ENCODE assay signal across 26 mouse cellular contexts in genomic region chr15:25720263-25720662, GRCm38 (mm10).
"Had no signal": no experiment of that assay in that cellular context is flagged by ENCODE, and none has a peak within 500 bp of the region (broad histone marks: within the 10 kb centered on the region; RNA-seq: fewer than 3 reads in every experiment).

No protein-coding gene starts in this region.

- H3K36me3 ChIP-seq: forebrain, embryonic 12.5 days; forebrain, embryonic 15.5 days had no signal

- ATAC-seq: forebrain, embryonic 14.5 days; forebrain, embryonic 15.5 days; forebrain, embryonic 16.5 days; forebrain, postnatal 0 days had no signal

- DNase-seq: cerebellum, adult 8-10 months; cerebellum, adult 9-10 months; cerebellum, adult 9-11 months; cerebellum, postnatal 10 days; cerebellum, postnatal 14 days; cerebellum, postnatal 25 days; cerebellum, postnatal 36 days; embryo, embryonic 11 days; forebrain, postnatal 0 days; gastrocnemius, adult 2 months; gastrocnemius, postnatal 10 days; gastrocnemius, postnatal 14 days; gastrocnemius, postnatal 25 days; gastrocnemius, postnatal 36 days; heart, adult 18-20 months; heart, adult 2 months had no signal

- H3K4me3 ChIP-seq: embryonic facial prominence, embryonic 10.5 days; embryonic facial prominence, embryonic 12.5 days; embryonic facial prominence, embryonic 13.5 days; embryonic facial prominence, embryonic 15.5 days; erythroblast, embryonic 14.5 days; forebrain, embryonic 10.5 days; forebrain, embryonic 12.5 days; forebrain, embryonic 15.5 days; gastrocnemius, adult 2 months; heart, adult 2 months had no signal

- H3K9ac ChIP-seq: embryonic facial prominence, embryonic 12.5 days; embryonic facial prominence, embryonic 13.5 days; embryonic facial prominence, embryonic 15.5 days; forebrain, embryonic 12.5 days; forebrain, embryonic 15.5 days; forebrain, postnatal 0 days had no signal

- H3K27ac ChIP-seq: embryonic facial prominence, embryonic 10.5 days; embryonic facial prominence, embryonic 12.5 days; embryonic facial prominence, embryonic 13.5 days; embryonic facial prominence, embryonic 15.5 days; forebrain, embryonic 10.5 days; forebrain, embryonic 12.5 days; forebrain, embryonic 15.5 days; gastrocnemius, adult 2 months; heart, adult 2 months had no signal

- H3K4me2 ChIP-seq: embryonic facial prominence, embryonic 12.5 days; embryonic facial prominence, embryonic 13.5 days; embryonic facial prominence, embryonic 15.5 days; forebrain, embryonic 12.5 days; forebrain, embryonic 15.5 days had no signal

- H3K27me3 ChIP-seq: embryonic facial prominence, embryonic 12.5 days; embryonic facial prominence, embryonic 13.5 days; embryonic facial prominence, embryonic 15.5 days; forebrain, embryonic 12.5 days; forebrain, embryonic 15.5 days had no signal

- H3K9me3 ChIP-seq: embryonic facial prominence, embryonic 10.5 days; embryonic facial prominence, embryonic 12.5 days; embryonic facial prominence, embryonic 13.5 days; embryonic facial prominence, embryonic 15.5 days; forebrain, embryonic 10.5 days; forebrain, embryonic 12.5 days; forebrain, embryonic 15.5 days had no signal
